Mouse (Mus musculus): ENCODE results near the gene Samd13.

The Samd13 gene

DNA sequence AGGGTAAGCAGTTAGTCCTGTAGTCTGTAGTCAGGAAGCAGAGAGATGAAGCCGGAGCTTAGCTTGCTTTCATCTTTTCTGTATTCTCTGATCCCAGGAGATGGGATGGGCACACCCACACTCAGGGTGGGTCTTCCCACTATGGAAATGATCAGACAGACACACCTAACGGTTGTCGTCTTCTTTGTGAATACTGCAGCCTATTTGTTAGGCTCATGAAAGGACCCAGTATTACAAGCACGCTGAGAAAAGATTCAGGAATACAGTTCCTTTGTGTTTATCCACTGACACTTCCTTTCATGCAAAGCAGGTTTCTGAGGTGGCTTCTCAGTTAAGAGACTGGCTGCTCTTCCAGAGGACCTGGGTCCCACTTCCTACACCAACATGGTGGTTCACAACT lies 74.1 kb downstream of the Samd13 start:
- DNase-seq: no peak

DNA sequence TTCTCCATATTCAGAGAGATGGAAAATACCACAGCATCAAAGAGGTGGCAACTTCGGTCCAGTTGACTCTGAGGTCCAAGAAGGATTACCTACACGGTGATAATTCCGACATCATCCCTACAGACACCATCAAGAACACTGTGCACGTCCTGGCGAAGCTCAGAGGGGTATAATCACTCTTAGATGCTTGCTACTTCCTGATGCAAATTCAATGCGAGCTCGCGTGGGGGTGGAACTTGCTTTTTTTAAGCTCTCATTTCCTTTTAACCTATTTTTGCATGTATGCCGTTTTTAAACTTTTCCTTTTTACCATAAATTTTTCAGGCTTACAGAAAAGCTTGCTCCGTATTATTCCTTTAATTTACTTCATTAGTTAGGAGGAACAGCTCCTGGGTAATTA lies 75.1 kb downstream of the Samd13 start:
- DNase-seq: no peak

DNA sequence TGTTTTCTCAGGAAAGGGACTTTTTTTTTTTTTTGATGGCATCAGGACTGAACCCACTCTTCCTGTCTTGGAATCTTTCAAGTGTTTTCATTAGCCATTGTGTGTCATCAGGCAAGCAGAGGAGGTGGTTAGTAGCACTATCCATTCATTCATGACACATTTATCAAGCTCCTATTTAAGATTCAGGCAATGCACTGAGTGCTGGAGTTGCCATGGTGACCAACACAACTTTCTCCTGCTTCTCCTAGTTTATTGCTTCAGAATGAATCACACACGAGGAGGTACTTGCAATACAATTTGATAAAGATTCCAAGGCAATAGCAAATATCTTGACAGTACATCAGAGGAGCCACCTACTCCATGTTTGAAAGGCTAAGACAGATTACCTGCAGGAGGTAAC lies 78.0 kb downstream of the Samd13 start:
- DNase-seq: no peak

DNA sequence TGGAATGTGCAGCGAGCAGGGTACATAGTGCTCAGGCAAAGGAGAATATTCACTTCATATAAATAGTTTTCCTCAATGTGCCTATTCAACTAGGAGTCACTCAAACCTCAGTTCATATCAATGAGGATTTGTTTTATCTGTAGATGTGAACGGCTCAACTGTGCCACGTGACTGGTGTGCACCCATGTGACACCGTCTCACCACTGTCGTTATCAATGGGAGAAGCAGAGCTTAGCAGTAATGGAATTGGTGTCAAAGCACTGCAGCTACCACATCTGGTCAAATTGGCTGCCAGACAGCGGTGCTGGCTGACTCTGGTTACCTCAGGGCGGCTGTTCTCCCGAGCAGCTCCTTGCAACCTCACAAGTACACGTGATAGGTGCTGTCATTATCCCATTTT lies 80.7 kb downstream of the Samd13 start:
- no peak for DNase-seq

DNA sequence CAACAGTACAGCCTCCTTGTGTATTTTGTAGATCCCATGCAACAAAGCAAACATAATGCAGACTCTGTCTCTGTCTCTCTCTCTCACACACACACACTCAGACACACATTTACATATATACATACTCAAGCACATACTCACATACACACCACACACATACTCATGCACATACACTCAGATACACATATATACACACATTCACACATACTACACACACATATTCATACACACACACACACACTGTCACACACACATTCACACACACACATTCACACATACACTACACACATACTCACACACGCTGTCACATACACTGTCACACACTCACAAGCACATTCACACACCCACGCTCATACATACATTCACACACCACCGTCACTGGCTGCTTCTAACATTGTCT lies 82.9 kb downstream of the Samd13 start:
- DNase-seq: no peak

DNA sequence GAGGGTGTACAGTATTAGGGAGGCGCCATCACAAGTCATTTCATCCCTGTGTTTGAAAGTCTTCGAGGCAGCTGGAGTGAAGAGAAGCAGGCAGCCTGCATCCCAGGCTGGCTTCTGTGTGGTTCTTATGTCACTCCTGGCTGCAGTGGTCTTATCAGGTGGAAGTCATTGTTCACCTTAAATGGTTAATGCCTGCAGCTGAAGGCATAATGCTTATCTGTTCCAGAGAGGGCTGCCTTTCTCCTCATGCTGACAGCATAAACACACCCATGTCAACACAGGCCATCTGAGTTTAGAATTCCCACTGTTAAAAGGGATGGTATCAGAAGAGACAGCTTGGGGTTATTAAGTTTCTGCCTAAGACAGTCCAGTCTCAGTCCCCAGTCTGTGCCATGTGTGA lies 84.2 kb downstream of the Samd13 start:
- DNase-seq: no peak

DNA sequence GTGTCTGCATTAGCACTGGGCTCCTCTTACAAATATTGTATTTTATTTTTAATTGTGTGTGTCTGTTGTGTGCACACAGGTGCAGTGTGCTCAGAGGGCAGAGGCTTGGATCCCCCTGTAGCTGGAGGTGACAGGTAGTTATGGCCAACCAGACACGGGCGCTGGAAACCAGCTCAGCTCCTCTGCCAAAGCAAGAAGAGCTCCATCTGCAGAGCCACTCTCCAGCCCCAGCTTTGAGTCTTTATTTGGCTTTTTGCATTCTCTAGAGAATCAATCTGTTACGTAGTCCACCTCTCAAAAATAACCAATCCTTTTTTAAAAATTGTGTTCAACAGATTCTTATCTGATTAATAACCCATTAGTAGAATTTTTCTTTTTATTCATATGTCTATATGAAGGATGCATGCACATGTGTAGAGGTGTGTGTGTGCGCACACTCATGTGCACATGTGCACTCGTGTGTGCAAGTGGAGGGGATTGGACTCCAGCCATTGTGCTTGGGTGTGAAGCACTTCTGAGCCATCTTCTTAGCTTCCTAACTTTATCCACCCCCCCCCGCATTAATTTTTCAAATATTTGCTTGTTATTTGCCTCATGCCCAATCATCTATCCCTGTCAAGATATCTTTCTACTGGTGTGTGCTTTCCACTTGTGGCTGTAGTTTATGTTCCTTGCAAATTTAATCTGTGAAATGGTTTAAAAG lies 86.0 kb downstream of the Samd13 start:
- DNase-seq: no peak

DNA sequence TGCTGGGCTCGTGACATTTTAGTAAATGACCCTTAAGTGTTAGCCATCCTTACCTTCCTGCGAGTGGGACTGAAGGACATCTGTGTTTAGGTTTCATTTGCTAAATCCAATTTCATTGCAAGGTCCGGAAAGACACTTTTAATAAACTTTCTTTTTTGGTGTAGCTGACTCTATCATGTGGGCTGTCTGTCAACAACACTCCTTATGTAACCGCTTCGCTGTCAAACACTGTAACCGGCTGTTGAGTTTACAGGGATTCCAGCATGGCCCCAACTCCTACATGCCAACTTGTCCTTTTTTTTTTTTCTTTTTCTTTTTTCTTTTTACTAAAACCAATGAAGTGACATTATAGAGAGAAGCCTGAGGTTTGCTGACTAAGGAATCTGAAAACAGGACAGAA lies 87.0 kb downstream of the Samd13 start:
- no peak for DNase-seq

DNA sequence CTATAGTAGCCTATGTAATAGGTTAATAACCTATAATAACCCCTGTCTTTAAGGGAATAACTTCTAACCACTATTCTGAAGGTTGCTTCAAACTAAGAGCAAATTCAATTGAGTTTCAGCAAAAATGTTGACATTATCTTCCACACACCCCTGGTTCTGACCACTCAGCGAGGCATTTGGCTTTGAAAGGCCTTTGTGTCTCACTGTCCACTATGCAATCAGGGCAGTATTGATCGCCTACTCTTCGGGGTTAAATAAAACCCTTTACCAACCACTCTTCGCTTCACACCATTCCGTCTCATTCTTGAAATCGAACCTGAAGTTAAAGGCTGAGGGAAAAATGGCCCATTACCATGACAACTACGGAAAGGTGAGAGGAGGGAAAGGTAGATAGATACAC lies 88.5 kb downstream of the Samd13 start:
- no peak for DNase-seq

DNA sequence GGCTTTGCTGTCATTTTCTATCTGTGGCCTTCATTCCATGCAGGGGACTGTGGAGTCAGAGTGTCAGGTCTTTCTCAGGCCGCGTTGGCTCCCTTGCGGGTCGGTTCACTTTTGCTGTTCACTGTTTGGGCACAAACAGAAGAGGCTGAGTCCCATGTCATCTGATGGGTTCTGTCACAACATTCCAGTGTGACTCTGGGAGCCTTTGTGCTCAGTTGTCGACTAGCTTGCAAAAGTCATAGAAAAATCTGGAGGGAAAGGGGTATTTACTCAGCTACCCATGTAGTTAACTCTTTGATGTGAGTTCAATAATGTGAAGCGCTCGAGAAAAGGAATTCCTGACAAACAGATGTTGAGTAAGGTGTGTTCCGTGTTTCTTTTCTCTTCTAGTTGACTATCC lies 89.0 kb downstream of the Samd13 start:
- no peak for DNase-seq

DNA sequence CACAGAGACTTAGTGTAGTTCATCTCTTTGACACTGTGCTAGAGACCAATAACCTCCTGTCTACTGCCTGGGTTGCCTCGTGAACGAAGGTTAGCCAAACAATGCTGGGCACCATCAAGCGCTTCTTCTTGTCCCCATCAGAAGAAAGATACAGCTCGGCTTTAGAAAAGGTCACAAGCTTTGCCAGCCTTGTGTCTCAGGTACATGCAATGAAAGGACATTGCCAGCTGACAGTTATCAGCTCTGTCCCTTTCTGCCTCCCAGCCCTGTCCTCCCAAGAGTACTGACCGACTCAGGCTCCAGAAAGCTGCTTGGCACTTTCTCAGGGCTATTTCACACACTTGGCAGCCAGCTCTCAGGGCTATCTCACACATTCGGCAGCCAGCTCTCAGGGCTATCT lies 90.0 kb downstream of the Samd13 start:
- no peak for DNase-seq
